Mouse (Mus musculus) neural tube, embryonic 13.5 days (tissue): ENCODE data around the gene Mical1. TPM values are rescaled to one million over a fixed set of nuclear protein-coding genes. Genes with fewer than 3 reads are reported as not detected.

Experiments used
- ATAC-seq: fragments of 200-750 bp; cut with Nextera tagmentation; 2 replicates; pipeline ENCODE4 v1.8.0; 2017; ENCODE audit warnings: low read depth, mild to moderate bottlenecking, moderate TSS enrichment, moderate library complexity
- H3K27ac ChIP-seq: fragments of 300-500 bp; sonication (generic); replicated peaks from 2 replicates; pipeline ENCODE4 v1.5.1; 2015; ENCODE audit warnings: moderate library complexity, mild to moderate bottlenecking, inconsistent platforms
- H3K27me3 ChIP-seq: fragments of 300-500 bp; sonication (generic); 2 replicates; pipeline ENCODE4 v1.6.1; 2015; ENCODE audit warnings: mild to moderate bottlenecking, inconsistent platforms
- H3K36me3 ChIP-seq: fragments of 300-500 bp; sonication (generic); 2 replicates; pipeline ENCODE4 v1.6.1; 2015; ENCODE audit warnings: mild to moderate bottlenecking, inconsistent platforms
- H3K4me1 ChIP-seq: fragments of 300-500 bp; sonication (generic); replicated peaks from 2 replicates; pipeline ENCODE4 v1.6.1; 2015; ENCODE audit warnings: inconsistent platforms
- H3K4me2 ChIP-seq: fragments of 300-500 bp; sonication (generic); 2 replicates; pipeline ENCODE4 v1.6.1; 2015; ENCODE audit warnings: inconsistent platforms, mild to moderate bottlenecking, moderate library complexity
- H3K4me3 ChIP-seq: fragments of 300-500 bp; sonication (generic); 2 replicates; pipeline ENCODE4 v1.5.1; 2015; ENCODE audit warnings: mild to moderate bottlenecking, inconsistent platforms
- H3K9ac ChIP-seq: fragments of 300-500 bp; sonication (generic); 2 replicates; pipeline ENCODE4 v1.6.1; 2015; ENCODE audit warnings: moderate library complexity, mild to moderate bottlenecking, inconsistent platforms
- H3K9me3 ChIP-seq: fragments of 300-500 bp; sonication (generic); 2 replicates; pipeline ENCODE4 v1.6.1; 2016; ENCODE audit warnings: inconsistent platforms
- WGBS: fragments of 180-500 bp; shearing (Covaris S2); methylation state at CpG from one replicate; pipeline ENCODE4 v1.1.7; 2015; 5-methylcytosine and 5-hydroxymethylcytosine counted together
- polyA plus RNA-seq: library from polyadenylated mRNA; unstranded; fragments of >200 nt; fragmentation: Nextera tagmentation; extraction: Ambion mirVana; gene quantifications from 2 replicates; pipeline ENCODE4 v1.2.1, GENCODE M21; 2015

The Mical1 gene
- polyA plus RNA-seq, 1 experiment from 2014 or later, result 36.0 TPM

GRCm38 (mm10) chr10:41461057-41461722 lies 14.9 kb upstream of the Mical1 start:
- Histone ChIP-seq H3K36me3 (peaks cover 66% of the 10 kb centered on the region), H3K27me3 (no peaks in the 10 kb centered on the region), H3K27ac (no peak overlapping the region), H3K4me1 (peaks cover 14% of the 10 kb centered on the region; the same call in 1 of the 2 replicates), H3K4me2 (no peak overlapping the region), H3K9ac (0 out of 2 replicates have a peak overlapping the region, but pooled peaks have one; percentile 13), H3K4me3 (no peak overlapping the region), H3K9me3 (no peaks in the 10 kb centered on the region)
- WGBS, result 82% methylated on average over 3 of the region's 3 CpGs
- peak; percentile 50; the same call in 1 of the 2 replicates for ATAC-seq

DNA sequence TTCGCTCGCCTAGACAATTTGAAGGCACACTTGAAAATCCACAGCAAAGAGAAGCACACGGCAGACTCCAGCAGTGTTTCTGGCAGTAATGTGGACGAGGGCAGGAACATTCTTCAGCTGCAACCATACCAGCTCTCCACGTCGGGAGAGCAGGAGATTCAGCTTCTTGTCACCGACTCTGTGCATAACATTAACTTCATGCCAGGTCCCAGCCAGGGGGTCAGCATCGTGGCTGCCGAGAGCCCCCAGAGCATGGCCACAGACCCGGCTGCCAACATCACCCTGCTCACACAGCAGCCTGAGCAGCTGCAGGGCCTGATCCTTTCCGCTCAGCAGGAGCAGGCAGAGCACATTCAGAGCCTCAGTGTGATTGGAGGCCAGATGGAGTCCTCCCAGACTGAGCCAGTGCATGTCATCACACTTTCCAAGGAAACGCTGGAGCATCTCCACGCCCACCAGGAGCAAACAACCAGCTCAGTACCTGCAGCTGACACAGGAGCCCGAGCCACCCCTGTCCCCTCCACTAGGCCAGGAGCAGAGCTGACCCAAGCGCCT lies 11.6 kb upstream of the Mical1 start:
- ATAC-seq, result no peak
- no peak overlapping the region for H3K27ac ChIP-seq
- H3K4me3 ChIP-seq, result no peak overlapping the region
- H3K27me3 ChIP-seq, result no peaks in the 10 kb centered on the region
- peaks cover 14% of the 10 kb centered on the region; the same call in 1 of the 2 replicates for H3K4me1 ChIP-seq
- H3K36me3 ChIP-seq, result peaks cover 58% of the 10 kb centered on the region
- WGBS, result 35% methylated on average over 15 of the region's 15 CpGs
- H3K4me2 ChIP-seq, result no peak overlapping the region
- peak overlapping the region; percentile 5; the same call in 1 of the 2 replicates for H3K9ac ChIP-seq
- H3K9me3 ChIP-seq, result no peaks in the 10 kb centered on the region

- Histone ChIP-seq H3K27ac (no peak overlapping the region), H3K4me2 (no peak overlapping the region), H3K4me3 (no peak overlapping the region), H3K4me1 (no peaks in the 10 kb centered on the region), H3K27me3 (no peaks in the 10 kb centered on the region), H3K9ac (no peak overlapping the region), H3K9me3 (no peaks in the 10 kb centered on the region), H3K36me3 (peaks cover 41% of the 10 kb centered on the region)
- peak; percentile 50; the same call in 1 of the 2 replicates for ATAC-seq
- WGBS, result 16% methylated on average over 6 of the region's 6 CpGs
These were observed 8.8 kb upstream of the Mical1 start for GRCm38 (mm10) chr10:41467325-41467724.

DNA sequence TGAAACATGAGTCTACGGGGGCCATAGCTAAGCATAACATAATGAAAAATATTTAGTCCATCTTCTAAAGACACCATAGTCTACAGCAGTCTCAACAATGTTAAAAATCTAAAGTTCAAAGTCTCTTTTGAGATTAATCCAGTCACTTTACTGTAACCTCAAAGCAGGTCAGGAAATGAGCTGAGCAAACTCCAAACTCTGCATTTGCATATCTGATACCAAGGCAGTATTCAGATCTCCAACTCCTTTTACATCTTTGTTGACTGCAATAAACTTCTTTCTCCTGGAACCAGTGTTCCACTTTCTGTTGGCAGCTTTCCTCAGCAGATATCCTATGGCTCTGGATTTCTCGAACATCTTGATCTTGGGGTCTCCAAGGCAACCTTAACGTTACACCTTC lies 5.4 kb upstream of the Mical1 start:
- no peak overlapping the region for H3K9ac ChIP-seq
- 89% methylated on average over 3 of the region's 3 CpGs for WGBS

GRCm38 (mm10) chr10:41472534-41472933 lies 3.6 kb upstream of the Mical1 start:
- peaks cover 11% of the 10 kb centered on the region; the same call in 1 of the 2 replicates for H3K36me3 ChIP-seq
- no peak for ATAC-seq
- H3K9me3 ChIP-seq, result no peaks in the 10 kb centered on the region
- H3K27ac ChIP-seq, result no peak overlapping the region
- no peak overlapping the region for H3K9ac ChIP-seq
- H3K4me1 ChIP-seq, result peaks cover 25% of the 10 kb centered on the region
- no peaks in the 10 kb centered on the region for H3K27me3 ChIP-seq
- no peak overlapping the region for H3K4me3 ChIP-seq
- no peak overlapping the region for H3K4me2 ChIP-seq

More for the DNA sequence above, 5.4 kb upstream of the Mical1 start:
- H3K27me3 ChIP-seq, result no peaks in the 10 kb centered on the region
- ATAC-seq, result no peak
- H3K4me3 ChIP-seq, result no peak overlapping the region
- H3K4me2 ChIP-seq, result no peak overlapping the region
- H3K4me1 ChIP-seq, result peaks cover 7% of the 10 kb centered on the region
- H3K9me3 ChIP-seq, result no peaks in the 10 kb centered on the region
- no peak overlapping the region for H3K27ac ChIP-seq
- peaks cover 20% of the 10 kb centered on the region for H3K36me3 ChIP-seq

DNA sequence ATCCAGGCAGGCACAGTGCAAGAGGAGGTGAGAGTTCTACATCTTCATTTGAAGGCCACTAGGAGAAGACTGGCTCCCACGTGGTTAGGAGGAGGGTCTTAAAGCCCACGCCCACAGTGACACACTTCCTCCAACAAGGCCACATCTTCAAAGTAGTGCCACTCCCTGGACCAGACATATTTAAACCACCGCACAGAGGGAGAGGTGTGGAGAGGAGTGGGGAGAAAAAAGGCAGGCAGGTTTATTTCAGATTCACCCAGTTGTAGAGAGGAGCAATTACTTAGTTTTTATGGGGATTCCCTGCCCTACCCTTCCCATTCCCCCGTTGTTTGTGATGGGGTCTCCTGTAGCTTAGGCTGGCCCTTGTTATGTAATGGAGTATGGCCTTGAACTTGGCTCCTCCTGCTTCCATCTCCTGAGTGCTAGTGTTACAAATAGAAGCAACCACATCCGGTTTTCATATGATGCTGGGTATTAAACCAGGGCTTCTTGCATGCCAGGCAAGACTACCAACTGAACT lies 3.1 kb upstream of the Mical1 start:
- Histone ChIP-seq H3K4me1 (peaks cover 30% of the 10 kb centered on the region), H3K4me2 (no peak overlapping the region), H3K9me3 (no peaks in the 10 kb centered on the region), H3K9ac (no peak overlapping the region), H3K36me3 (peaks cover 10% of the 10 kb centered on the region; the same call in 1 of the 2 replicates), H3K4me3 (no peak overlapping the region), H3K27me3 (no peaks in the 10 kb centered on the region), H3K27ac (no peak overlapping the region)
- no peak for ATAC-seq
- WGBS, result 71% methylated on average over 5 of the region's 5 CpGs

GRCm38 (mm10) chr10:41473782-41474468 lies 2.2 kb upstream of the Mical1 start:
- H3K9ac ChIP-seq, result no peak overlapping the region
- WGBS, result 82% methylated on average over 6 of the region's 6 CpGs
- peaks cover 36% of the 10 kb centered on the region for H3K4me1 ChIP-seq
- ATAC-seq, result no peak
- H3K4me2 ChIP-seq, result no peak overlapping the region
- no peak overlapping the region for H3K27ac ChIP-seq
- no peaks in the 10 kb centered on the region for H3K9me3 ChIP-seq
- no peak overlapping the region for H3K4me3 ChIP-seq
- 0 out of 2 replicates have a peak, but pooled peaks cover 3% of the 10 kb centered on the region for H3K36me3 ChIP-seq
- no peaks in the 10 kb centered on the region for H3K27me3 ChIP-seq

GRCm38 (mm10) chr10:41474981-41475391 lies 1.1 kb upstream of the Mical1 start:
- ATAC-seq, result no peak
- 93% methylated on average over 1 of the region's 1 CpGs for WGBS
- no peak overlapping the region for H3K27ac ChIP-seq

DNA sequence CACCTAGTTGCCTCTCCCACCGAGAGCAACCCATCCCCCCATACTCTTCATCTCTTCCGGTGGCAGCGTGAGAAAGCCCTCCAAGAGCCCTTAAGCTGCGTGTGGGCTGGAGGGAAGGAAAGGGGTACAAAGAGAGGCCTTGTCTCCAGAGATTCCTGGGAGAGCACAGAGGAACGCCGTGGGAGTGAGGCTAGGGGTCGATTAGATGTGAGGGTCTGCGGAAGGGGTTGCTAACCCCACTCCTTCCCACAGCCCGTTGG lies 834 bp downstream of the Mical1 start:
- H3K4me1 ChIP-seq, result peaks cover 36% of the 10 kb centered on the region
- H3K27me3 ChIP-seq, result no peaks in the 10 kb centered on the region
- 0% methylated on average over 9 of the region's 9 CpGs for WGBS
- H3K9ac ChIP-seq, result peak overlapping the region; percentile 80
- no peaks in the 10 kb centered on the region for H3K9me3 ChIP-seq
- H3K36me3 ChIP-seq, result peaks cover 17% of the 10 kb centered on the region
- H3K27ac ChIP-seq, result peak overlapping the region; percentile 87
- peak overlapping the region; percentile 57 for H3K4me3 ChIP-seq
- peak; percentile 47 for ATAC-seq
- peak overlapping the region; percentile 78 for H3K4me2 ChIP-seq

More at GRCm38 (mm10) chr10:41474981-41475391, 1.1 kb upstream of the Mical1 start:
- Histone ChIP-seq H3K4me3 (no peak overlapping the region), H3K9ac (no peak overlapping the region), H3K4me2 (peak overlapping the region; percentile 78; the same call in 1 of the 2 replicates), H3K27me3 (no peaks in the 10 kb centered on the region), H3K9me3 (no peaks in the 10 kb centered on the region), H3K4me1 (peaks cover 36% of the 10 kb centered on the region), H3K36me3 (peaks cover 11% of the 10 kb centered on the region)

- peaks cover 23% of the 10 kb centered on the region for H3K36me3 ChIP-seq
- peak; percentile 52; the same call in 1 of the 2 replicates for ATAC-seq
- H3K4me1 ChIP-seq, result peaks cover 36% of the 10 kb centered on the region
- 0% methylated on average over 20 of the region's 20 CpGs for WGBS
- H3K9me3 ChIP-seq, result no peaks in the 10 kb centered on the region
- peak overlapping the region; percentile 78 for H3K4me2 ChIP-seq
- H3K27me3 ChIP-seq, result no peaks in the 10 kb centered on the region
- peak overlapping the region; percentile 80 for H3K9ac ChIP-seq
- H3K4me3 ChIP-seq, result peak overlapping the region; percentile 57
- H3K27ac ChIP-seq, result peak overlapping the region; percentile 87
These were observed 1.4 kb downstream of the Mical1 start for GRCm38 (mm10) chr10:41477278-41478181.

DNA sequence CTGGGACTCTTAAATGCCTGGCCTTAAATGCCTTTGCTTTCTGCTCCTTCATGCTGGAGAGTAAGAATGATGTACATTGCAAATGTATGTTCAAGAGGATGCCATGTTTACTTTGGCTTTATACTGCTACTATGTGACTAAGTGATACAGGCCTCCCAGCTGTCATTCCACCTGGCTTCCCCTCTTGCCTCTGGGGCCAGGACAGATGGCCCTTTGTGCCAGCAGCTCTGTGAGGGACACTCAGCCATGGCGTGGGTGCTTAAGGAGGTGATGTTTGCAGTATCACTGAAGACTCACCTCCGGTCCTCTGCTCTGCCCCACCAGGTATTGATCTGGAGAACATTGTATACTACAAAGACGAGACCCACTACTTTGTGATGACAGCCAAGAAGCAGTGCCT lies 3.8 kb downstream of the Mical1 start:
- Histone ChIP-seq H3K36me3 (peaks cover 47% of the 10 kb centered on the region), H3K27ac (no peak overlapping the region), H3K9me3 (no peaks in the 10 kb centered on the region), H3K4me2 (no peak overlapping the region), H3K4me1 (peaks cover 36% of the 10 kb centered on the region), H3K27me3 (no peaks in the 10 kb centered on the region), H3K9ac (no peak overlapping the region), H3K4me3 (no peak overlapping the region)
- ATAC-seq, result no peak
- 92% methylated on average over 3 of the region's 3 CpGs for WGBS
